Mouse (Mus musculus): ENCODE measurements around the gene Kcnj2.

The Kcnj2 gene

DNA sequence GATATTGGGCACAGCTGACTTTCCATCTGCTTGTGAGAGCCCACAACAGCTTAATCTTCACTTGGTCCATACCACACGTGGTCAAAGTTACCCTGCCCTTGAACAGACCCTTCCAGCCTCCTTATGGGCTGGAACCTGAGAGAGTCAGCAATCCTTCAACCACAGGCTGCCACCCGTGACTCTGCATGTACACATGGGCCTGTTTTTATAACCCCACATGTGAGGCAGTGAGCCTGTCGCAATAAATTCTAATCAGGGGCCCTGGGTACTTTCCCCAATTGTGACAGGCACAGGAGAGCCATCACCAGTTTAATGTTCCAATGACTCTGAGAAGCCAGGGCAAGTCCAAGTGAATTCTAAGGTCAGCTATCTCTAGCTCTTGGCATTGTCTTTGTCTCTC is 22.8 kb downstream of the Kcnj2 start:
- DNase-seq (ENCODE audit: low read depth, low spot score): no peak

GRCm38 (mm10) chr11:111091117-111091516 is 25.2 kb downstream of the Kcnj2 start:
- DNase-seq (ENCODE audit: low read depth, low spot score): no peak

- DNase-seq (ENCODE audit: low read depth, low spot score): no peak
Measured at GRCm38 (mm10) chr11:111092967-111093366, 27.0 kb downstream of the Kcnj2 start.

GRCm38 (mm10) chr11:111096612-111097011 is 30.6 kb downstream of the Kcnj2 start:
- no peak for DNase-seq (ENCODE audit: low read depth, low spot score)

DNA sequence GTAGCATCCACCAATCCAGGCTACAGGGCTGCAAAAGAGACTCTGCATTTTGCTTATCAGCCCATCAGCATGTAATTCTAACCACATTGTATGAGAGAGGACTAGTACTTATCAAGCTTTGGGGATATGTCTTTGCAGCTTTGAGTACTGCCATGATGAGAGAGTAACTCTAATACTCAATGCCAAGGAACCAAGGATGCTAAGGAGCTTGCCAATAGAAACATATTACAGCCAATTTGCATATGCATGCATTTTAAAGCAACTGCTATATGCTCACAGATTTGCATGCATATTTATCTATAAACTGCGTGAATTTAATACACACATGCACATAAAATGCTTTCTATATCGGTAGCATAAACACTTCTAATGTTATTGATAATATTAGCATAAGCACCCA is 34.2 kb downstream of the Kcnj2 start:
- no peak for DNase-seq (ENCODE audit: low read depth, low spot score)

DNA sequence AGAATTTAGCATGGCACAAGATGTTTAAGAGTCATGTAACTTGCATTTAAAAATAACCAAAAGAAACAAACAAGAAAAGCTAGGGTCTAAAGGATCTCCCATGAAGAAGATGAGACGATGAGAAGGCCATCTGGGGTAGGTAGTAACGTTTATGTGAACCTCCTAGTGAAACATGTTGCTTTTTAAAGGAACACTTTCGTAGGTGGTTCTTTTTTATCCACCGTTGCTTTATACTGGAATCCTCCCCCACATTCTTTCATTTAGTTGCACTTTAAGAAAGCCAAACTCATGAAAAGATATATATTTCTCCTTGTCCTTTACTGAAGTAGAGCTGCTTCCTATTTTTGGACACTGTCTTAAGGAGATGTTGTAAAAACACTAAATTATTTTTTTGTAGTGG is 34.7 kb downstream of the Kcnj2 start:
- DNase-seq (ENCODE audit: low read depth, low spot score): no peak

DNA sequence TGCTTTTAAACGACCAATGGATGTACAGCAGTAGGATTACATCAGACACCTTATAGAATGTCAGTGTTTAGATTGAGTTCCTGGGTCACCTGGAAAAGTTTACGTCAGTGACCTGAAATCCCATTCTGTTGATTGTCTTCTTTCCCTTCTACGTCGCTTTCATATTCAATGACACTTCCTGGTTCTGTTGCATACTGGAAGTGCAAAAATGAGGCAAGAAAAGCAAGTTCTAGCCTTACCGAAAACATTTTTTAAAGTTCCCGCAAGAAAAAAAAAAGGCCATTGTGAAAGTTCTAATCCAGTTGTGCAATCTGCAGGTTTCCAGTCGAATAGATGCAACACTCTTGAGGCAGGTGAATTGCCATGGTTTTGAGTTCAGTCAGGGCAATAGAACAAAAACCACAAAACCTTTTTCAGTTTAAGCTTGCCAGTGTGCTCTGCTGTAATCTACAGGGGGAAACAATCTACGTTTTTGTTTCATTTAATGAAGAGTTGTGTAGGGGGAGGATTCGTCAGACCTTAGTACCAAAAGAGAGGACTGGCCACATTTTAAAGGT is 35.7 kb downstream of the Kcnj2 start:
- DNase-seq (ENCODE audit: low read depth, low spot score): no peak

- no peak for DNase-seq (ENCODE audit: low read depth, low spot score)
Measured at GRCm38 (mm10) chr11:111104422-111104821, 38.5 kb downstream of the Kcnj2 start.

GRCm38 (mm10) chr11:111108130-111108529 is 42.2 kb downstream of the Kcnj2 start:
- no peak for DNase-seq (ENCODE audit: low read depth, low spot score)

DNA sequence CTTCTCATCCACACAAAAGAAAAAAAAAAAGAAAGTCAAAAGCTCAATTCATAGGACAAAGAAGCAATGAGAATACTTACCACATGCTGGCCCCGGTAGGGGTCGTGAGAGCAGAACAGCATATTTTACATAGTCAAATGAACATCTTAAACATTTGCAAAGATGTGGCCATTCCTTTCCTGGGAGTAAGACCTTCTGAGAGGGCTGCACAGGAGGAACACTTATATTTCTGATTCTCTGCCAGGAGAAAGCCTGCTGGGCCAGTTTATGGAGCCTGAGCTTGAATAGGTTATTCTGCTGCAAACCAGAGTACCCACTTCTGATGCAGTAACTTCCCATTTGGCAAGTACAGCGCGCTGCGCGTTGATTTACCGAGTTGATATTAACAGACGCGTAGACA is 55.5 kb downstream of the Kcnj2 start:
- peak; percentile 76 for DNase-seq (ENCODE audit: low read depth, low spot score)

DNA sequence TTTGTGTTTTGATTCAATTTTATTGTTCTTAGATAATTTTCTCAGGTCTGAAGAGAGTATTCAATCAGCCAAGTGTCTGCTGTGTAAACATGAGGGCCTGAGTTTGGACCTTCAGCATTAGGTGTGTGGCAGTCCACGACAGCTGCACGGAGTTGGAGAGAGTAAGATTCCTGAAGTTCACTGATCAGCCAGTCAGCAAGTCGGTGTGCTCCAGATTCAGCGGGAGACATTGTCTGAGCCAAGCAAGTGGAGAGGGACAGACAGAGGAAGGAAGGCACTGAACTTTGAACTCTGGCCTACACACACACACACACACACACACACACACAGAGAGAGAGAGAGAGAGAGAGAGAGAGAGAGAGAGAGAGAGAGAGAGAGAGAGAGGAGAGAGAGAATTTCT is 57.4 kb downstream of the Kcnj2 start:
- DNase-seq (ENCODE audit: low read depth, low spot score): no peak

- DNase-seq (ENCODE audit: low read depth, low spot score): no peak
Measured at GRCm38 (mm10) chr11:111125963-111126362, 60.0 kb downstream of the Kcnj2 start.
